Mouse (Mus musculus): ENCODE data around the gene Kif17.

The Kif17 gene

DNA sequence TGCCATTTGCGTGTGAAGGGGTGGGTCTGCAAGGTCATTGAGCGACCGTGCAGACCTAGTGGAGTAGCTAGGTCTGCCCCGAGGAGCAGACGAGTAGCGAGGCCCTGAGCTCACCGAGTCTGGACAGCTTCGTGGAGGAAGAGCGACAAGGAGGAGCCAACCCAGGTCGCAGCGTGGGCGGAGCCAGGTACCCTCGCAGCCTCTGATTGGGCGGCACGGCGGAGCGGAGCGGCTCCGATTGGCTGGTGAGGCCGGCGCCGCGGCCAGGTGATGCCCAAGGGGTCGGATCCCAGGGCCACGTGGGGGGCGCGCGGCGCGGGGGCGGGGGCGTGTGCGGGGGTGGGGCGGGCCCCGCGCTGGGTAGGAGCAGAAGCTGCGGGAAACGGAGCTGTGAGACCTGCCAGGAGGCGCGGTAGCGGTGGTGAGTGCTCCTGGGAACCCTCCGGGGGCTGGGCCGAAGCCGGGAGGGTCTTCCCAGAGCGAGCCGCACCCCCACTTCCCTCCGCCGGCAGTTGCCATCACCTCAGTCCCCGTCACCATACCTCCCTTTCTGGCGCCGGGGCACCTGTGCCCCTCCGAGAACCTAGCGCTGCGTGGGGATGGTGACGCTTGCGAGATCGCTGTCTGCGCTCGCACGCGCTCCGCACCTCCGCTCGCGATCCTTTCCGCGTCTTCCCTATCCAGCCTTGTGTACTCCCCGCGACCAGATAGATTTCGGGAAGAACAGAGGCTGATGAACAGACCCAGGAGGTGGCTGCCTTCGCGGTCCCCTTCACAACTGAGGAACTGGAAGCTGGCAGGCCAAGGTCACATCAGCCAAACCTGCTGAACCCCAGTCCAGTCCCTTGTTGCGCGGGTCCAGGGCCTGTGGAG is at the start of gene Kif17, which contains the start of gene Sh2d5:
Gene Kif17 (plus strand): TSS at position 348 of the 873 bp plus-strand sequence.
Gene Sh2d5 (plus strand): TSS at position 316 of the 873 bp plus-strand sequence.
- DNase-seq (ENCODE audit: extremely low read depth, insufficient read length, low spot score), result no peak

- DNase-seq (ENCODE audit: extremely low read depth, insufficient read length, low spot score), result no peak
Observed at GRCm38 (mm10) chr4:138200769-138201168, 49.5 kb upstream of the Kif17 start.

DNA sequence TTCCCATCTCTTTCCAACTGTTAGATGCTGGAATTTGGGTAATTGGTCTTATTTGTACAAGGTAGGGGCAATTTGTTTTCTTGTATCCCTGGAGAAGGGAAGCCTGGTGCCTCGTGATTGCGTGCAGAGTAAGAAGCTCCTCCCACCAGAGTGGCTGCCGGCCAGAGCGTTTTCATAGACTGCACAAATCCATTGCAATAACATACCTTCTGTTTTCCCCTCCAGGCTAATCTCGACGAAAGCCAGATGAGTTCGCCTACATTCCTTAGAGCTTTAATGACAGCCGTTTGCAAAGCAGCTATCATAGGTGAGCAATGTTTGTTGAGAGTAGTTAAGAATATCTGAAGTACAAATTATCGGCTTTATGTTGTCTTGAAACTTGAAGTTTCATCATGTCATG is 48.5 kb upstream of the Kif17 start:
- no peak for DNase-seq (ENCODE audit: extremely low read depth, insufficient read length, low spot score)

DNA sequence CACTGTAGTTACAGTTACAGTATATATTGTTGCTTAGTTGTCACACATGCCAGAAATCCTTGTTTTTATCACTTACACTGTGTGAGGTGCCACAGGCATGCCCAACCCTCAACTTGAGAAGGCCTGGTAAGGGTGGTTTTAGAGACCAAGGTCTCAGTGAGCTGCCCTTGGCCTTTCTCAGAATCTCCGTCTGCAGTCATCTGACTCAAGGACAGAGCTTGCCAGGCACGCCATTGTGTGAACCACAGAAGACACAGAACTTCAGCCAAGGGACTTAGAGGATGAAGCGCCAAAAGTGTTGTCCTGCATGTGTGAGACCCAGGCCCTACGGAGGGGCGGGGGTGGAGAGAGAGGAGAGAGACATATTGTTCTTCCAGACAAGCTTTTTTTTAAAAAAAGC is 40.1 kb upstream of the Kif17 start:
- DNase-seq (ENCODE audit: extremely low read depth, insufficient read length, low spot score), result no peak

GRCm38 (mm10) chr4:138213861-138214260 is 36.4 kb upstream of the Kif17 start:
- DNase-seq (ENCODE audit: extremely low read depth, insufficient read length, low spot score), result peak; percentile 70

DNA sequence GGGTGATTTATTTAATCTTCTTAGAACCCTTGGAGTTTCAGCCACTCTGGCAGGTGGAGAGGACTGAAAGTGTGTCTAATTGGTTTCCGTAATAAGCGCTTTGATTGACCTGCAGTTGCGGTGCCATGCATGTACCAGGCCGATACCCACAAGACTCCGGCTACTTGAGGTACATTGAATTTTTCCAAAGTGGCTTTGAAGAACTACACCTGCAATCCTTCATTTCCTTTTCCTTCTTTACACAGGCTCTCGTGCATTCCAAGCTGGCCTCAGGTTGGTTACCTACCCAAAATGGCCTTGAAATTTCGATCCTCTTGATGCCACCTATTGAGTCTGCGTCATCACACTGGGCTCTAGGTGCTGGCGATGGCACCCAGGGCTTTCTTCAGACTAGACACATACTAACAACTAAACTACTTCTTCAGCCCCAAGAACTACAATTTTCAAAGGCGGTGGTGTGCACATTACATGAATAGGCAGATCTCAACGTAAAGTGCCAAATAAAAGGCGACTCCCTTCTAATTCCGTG is 34.5 kb upstream of the Kif17 start:
- no peak for DNase-seq (ENCODE audit: extremely low read depth, insufficient read length, low spot score)

GRCm38 (mm10) chr4:138216200-138216890 is 33.9 kb upstream of the Kif17 start, which contains the start of gene Hp1bp3:
Gene Hp1bp3, plus strand, starts transcription at chr4:138216296.
- DNase-seq (ENCODE audit: extremely low read depth, insufficient read length, low spot score), result peak; percentile 83

- peak; percentile 98 for DNase-seq (ENCODE audit: extremely low read depth, insufficient read length, low spot score)
Observed at GRCm38 (mm10) chr4:138216891-138217392, 33.3 kb upstream of the Kif17 start.

GRCm38 (mm10) chr4:138217441-138217840 is 32.8 kb upstream of the Kif17 start:
- DNase-seq (ENCODE audit: extremely low read depth, insufficient read length, low spot score), result peak; percentile 55

DNA sequence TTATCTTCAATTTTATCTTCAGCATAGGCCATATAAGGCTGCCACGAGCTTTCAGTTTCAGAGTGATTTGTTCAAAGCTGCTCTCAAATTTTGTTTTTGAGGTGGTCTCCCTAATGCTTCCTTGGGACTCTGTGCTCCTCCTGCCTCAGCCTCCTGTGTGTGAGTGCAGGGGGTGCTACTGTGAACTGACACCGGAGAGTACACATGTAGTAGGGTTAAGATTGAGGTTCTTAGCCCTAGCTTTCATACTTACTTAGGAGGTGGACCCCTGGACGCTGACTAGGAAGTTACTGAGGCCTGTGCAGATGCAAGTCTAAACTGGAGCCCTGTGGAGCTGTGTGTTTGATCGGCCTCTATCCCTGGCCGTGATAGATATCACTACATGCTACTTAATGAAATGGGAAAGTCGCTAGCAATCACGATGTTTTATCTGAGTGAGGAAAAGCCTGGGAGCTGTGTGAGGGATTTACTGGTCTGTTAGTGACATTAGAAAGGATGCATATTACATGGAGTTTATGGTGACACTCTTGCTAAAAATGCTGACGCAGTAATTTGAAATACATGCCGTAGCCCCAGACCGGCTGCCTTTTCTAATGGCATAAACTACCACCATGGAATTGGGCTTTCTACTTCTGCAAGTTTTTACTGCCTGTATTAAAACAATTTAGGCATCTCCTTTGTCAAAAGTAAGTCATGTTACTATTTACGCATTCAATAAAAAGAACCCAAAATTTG is 32.1 kb upstream of the Kif17 start:
- no peak for DNase-seq (ENCODE audit: extremely low read depth, insufficient read length, low spot score)

DNA sequence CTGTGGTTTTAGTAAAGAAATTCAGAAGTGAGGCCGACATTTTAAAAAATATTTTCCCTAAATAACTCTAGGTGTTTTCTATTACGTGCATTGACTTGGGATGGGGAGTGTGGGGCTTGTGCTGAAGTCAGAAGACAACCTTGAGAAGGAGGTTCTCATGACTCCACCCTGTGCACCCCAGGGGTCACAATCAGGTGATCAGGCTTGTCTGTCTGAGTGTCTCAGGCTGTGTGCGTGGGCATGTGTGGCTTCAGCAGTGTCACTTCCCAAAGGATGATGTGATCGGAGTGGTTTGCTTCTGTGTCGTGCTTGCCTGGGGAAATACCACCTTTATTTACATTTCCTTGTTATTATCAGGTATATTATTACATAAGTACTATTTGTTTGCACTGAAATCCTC is 30.9 kb upstream of the Kif17 start:
- no peak for DNase-seq (ENCODE audit: extremely low read depth, insufficient read length, low spot score)

DNA sequence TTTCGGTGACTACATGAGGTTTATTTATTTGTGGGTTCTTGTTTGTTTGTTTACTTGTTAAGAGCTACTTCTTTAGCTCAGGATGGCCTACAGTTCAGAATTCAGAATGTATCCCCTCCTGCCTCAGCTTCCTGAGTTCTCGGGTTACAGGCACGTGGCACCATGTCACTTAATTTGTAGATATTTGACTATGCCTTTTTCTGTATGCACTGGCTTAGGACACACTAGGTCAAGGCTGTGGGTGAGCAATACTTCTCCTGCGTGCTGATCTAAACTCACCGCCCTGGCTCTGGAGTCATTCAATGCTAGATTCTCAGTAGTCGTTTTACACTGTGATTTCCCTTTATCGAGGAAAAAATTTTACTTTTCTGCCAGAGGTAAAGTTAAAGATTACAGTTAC is 29.5 kb upstream of the Kif17 start:
- no peak for DNase-seq (ENCODE audit: extremely low read depth, insufficient read length, low spot score)

- DNase-seq (ENCODE audit: extremely low read depth, insufficient read length, low spot score), result no peak
Observed at GRCm38 (mm10) chr4:138221406-138221805, 28.8 kb upstream of the Kif17 start.

- DNase-seq (ENCODE audit: extremely low read depth, insufficient read length, low spot score), result no peak
Observed at GRCm38 (mm10) chr4:138222396-138222795, 27.8 kb upstream of the Kif17 start.

DNA sequence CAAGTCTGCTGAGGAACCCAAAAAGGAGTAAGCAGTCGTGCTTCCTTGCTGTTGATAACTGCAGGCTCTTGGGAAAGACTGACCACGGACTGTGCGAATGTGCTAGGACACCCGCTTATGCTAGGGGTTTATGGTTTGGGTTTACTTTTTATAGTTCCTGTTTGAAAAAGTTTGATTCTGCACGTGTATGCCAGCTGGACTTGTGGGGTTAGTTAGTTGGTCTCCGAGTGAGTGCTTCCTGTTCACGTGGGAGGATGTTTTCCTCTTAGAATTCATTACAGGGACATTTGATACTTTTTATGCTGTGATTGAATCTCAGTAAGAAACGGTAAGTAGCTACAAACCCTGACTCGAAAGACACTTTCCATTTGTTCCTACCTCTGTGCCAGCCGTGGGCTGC is 26.6 kb upstream of the Kif17 start:
- DNase-seq (ENCODE audit: extremely low read depth, insufficient read length, low spot score), result no peak

GRCm38 (mm10) chr4:138246756-138247665 is 3.2 kb upstream of the Kif17 start:
- no peak for DNase-seq (ENCODE audit: extremely low read depth, insufficient read length, low spot score)

- DNase-seq (ENCODE audit: extremely low read depth, insufficient read length, low spot score), result no peak
Observed at GRCm38 (mm10) chr4:138251819-138252218, 1.6 kb downstream of the Kif17 start.

DNA sequence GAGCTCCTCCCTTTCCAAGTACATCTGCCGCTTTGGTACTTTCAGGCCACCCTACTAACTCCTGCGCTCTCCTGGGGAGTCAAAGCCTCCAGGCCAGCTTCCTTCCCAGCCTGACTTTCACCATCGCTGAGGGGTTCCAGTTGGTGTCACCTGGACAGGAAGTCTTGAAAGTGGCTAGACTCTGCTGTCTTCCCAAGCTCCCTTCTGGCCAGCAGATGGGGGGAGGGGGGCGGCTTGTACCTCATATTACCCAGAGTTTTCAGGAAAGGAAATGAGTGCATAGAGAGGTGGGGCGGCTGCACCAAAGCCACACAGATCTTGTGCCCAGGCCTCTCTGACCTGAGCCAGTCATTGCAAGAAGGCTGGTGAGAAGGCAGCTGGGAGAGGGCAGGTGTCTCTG is 2.0 kb downstream of the Kif17 start:
- DNase-seq (ENCODE audit: extremely low read depth, insufficient read length, low spot score), result no peak

- no peak for DNase-seq (ENCODE audit: extremely low read depth, insufficient read length, low spot score)
Observed at GRCm38 (mm10) chr4:138257116-138257687, 7.0 kb downstream of the Kif17 start.

Data from 3134 (cell line).